Mouse (Mus musculus): ENCODE data around the gene Sptbn1. TPM values are rescaled to one million over a fixed set of nuclear protein-coding genes. Genes with fewer than 3 reads are reported as not detected.

The Sptbn1 gene
- total RNA-seq, 2 experiments from 2014 or later = 126 to 130 TPM

- no peak for DNase-seq
These were observed 135.4 kb downstream of the Sptbn1 start for GRCm38 (mm10) chr11:30132581-30132980.

- no peak for DNase-seq
These were observed 136.3 kb downstream of the Sptbn1 start for GRCm38 (mm10) chr11:30131640-30132039.

GRCm38 (mm10) chr11:30129339-30129738, 138.6 kb downstream of the Sptbn1 start:
- no peak for DNase-seq

GRCm38 (mm10) chr11:30126840-30127239, 141.1 kb downstream of the Sptbn1 start:
- DNase-seq = no peak

- no peak for DNase-seq
These were observed 149.9 kb downstream of the Sptbn1 start for GRCm38 (mm10) chr11:30118038-30118437.

GRCm38 (mm10) chr11:30113631-30114030, 154.3 kb downstream of the Sptbn1 start:
- DNase-seq = no peak

- DNase-seq = no peak
These were observed 157.3 kb downstream of the Sptbn1 start for GRCm38 (mm10) chr11:30110634-30111033.

GRCm38 (mm10) chr11:30104177-30104576, 163.8 kb downstream of the Sptbn1 start:
- no peak for DNase-seq

- DNase-seq = no peak
These were observed 165.4 kb downstream of the Sptbn1 start for GRCm38 (mm10) chr11:30102594-30102993.

GRCm38 (mm10) chr11:30101796-30102195, 166.2 kb downstream of the Sptbn1 start:
- DNase-seq = no peak

- DNase-seq = no peak
These were observed 166.8 kb downstream of the Sptbn1 start for GRCm38 (mm10) chr11:30101162-30101561.

- no peak for DNase-seq
These were observed 168.1 kb downstream of the Sptbn1 start for GRCm38 (mm10) chr11:30099916-30100315.

- no peak for DNase-seq
These were observed 172.7 kb downstream of the Sptbn1 start for GRCm38 (mm10) chr11:30095212-30095773.

- DNase-seq = no peak
These were observed 176.1 kb downstream of the Sptbn1 start for GRCm38 (mm10) chr11:30091892-30092291.

GRCm38 (mm10) chr11:30085114-30085513, 182.9 kb downstream of the Sptbn1 start:
- DNase-seq = no peak

GRCm38 (mm10) chr11:30057299-30057698, 210.7 kb downstream of the Sptbn1 start:
- no peak for DNase-seq

Other genes starting within 250 kb of the Sptbn1 start
- gene Eml6, start 242.1 kb downstream of the Sptbn1 start, total RNA-seq (2021) = under 1 TPM; 0.40 to 0.87 TPM
- not detected for gene 4930505A04Rik, start 203.7 kb upstream of the Sptbn1 start, total RNA-seq (2021)

Data from gastrocnemius, postnatal 25 days (tissue).